7 mouse cellular contexts compared by ENCODE assay signal in genomic region chr7:139894655-139895557, GRCm38 (mm10). TPM values are rescaled to one million over a fixed set of nuclear protein-coding genes. Genes with fewer than 3 reads are reported as not detected.
DNase-seq lines count a peak whose midpoint lies in the region; ATAC-seq and TF ChIP-seq lines count a peak whose summit lies in the region.

Gene Kndc1, plus strand, starts transcription at chr7:139894696.

- H3K27me3 ChIP-seq in ES-Bruce4 (ENCODE audit: control insufficient read depth, insufficient read depth, low read length, poor library complexity, severe bottlenecking): no peaks in the 10 kb centered on the region
- peaks cover 30% of the 10 kb centered on the region for H3K27me3 ChIP-seq in embryonic facial prominence, embryonic 11.5 days (ENCODE audit: control insufficient read depth, insufficient read depth, low read length)
- peaks cover 2% of the 10 kb centered on the region; the same call in 1 of the 2 replicates for H3K27me3 ChIP-seq in midbrain, embryonic 16.5 days (ENCODE audit: control insufficient read depth, insufficient read depth, low read depth, low read length)

- TF ChIP-seq POLR2A in ES-Bruce4 (IDR thresholded peaks at IDR 0.05; ENCODE audit: insufficient read depth, low read length): no peak

- no peaks in the 10 kb centered on the region for H3K4me1 ChIP-seq in ES-Bruce4 (ENCODE audit: control insufficient read depth, insufficient read depth, low read length)
- H3K4me1 ChIP-seq in embryonic facial prominence, embryonic 11.5 days (ENCODE audit: control insufficient read depth, insufficient read depth, low read length): 0 out of 2 replicates have a peak, but pooled peaks cover 2% of the 10 kb centered on the region
- H3K4me1 ChIP-seq in midbrain, embryonic 16.5 days (ENCODE audit: control insufficient read depth, insufficient read depth, low read length): peaks cover 7% of the 10 kb centered on the region; the same call in 1 of the 2 replicates

- intact Hi-C loops in heart, postnatal 14 days (cut with DNase I): no loop called here

- H3K27ac ChIP-seq in ES-Bruce4 (ENCODE audit: insufficient read depth, low read length): no peak within 1 kb of the TSS
- H3K27ac ChIP-seq in embryonic facial prominence, embryonic 11.5 days (replicated peaks; ENCODE audit: low read depth, low read length): no peak within 1 kb of the TSS
- H3K27ac ChIP-seq in midbrain, embryonic 16.5 days (ENCODE audit: low read length): peak within 1 kb of the TSS; percentile 53

- H3K9me3 ChIP-seq in ES-Bruce4 (replicated peaks; ENCODE audit: control insufficient read depth, insufficient read depth, low read length, poor library complexity, severe bottlenecking): no peaks in the 10 kb centered on the region
- no peaks in the 10 kb centered on the region for H3K9me3 ChIP-seq in embryonic facial prominence, embryonic 11.5 days (replicated peaks; ENCODE audit: control insufficient read depth, low read length)
- H3K9me3 ChIP-seq in midbrain, embryonic 16.5 days (replicated peaks; ENCODE audit: control insufficient read depth, low read length, poor library complexity, severe bottlenecking): no peaks in the 10 kb centered on the region

- TF ChIP-seq CTCF in ES-Bruce4 (IDR thresholded peaks at IDR 0.05; ENCODE audit: low read depth, low read length): no peak

- H3K9ac ChIP-seq in ES-Bruce4 (ENCODE audit: low read depth, poor library complexity, severe bottlenecking): peak within 1 kb of the TSS; percentile 46
- H3K9ac ChIP-seq in embryonic facial prominence, embryonic 11.5 days (replicated peaks; ENCODE audit: low read length): peak within 1 kb of the TSS; percentile 26
- H3K9ac ChIP-seq in midbrain, embryonic 16.5 days (ENCODE audit: low read depth, low read length): peak within 1 kb of the TSS; percentile 85

- H3K4me3 ChIP-seq in ES-Bruce4 (ENCODE audit: low read depth, low read length): peak within 1 kb of the TSS; percentile 38
- peak within 1 kb of the TSS; percentile 37 for H3K4me3 ChIP-seq in embryonic facial prominence, embryonic 11.5 days (ENCODE audit: low read depth, low read length)
- H3K4me3 ChIP-seq in midbrain, embryonic 16.5 days (ENCODE audit: low read depth, low read length): peak within 1 kb of the TSS; percentile 67

- H3K4me2 ChIP-seq in embryonic facial prominence, embryonic 11.5 days (ENCODE audit: low read depth, low read length): peak within 1 kb of the TSS; percentile 77
- H3K4me2 ChIP-seq in midbrain, embryonic 16.5 days (ENCODE audit: low read length): peak within 1 kb of the TSS; percentile 65

- ATAC-seq in embryonic facial prominence, embryonic 11.5 days (replicated peaks; ENCODE audit: insufficient number of reproducible peaks, low FRiP score, low TSS enrichment, low read depth): peak; percentile 70; the same call in 1 of the 2 replicates
- ATAC-seq in midbrain, embryonic 16.5 days: peak; percentile 90

- under 1% methylated on average over 50 of the region's 50 CpGs for WGBS in embryonic facial prominence, embryonic 11.5 days
- under 1% methylated on average over 49 of the region's 50 CpGs for WGBS in midbrain, embryonic 16.5 days

- DNase-seq in R1 (ENCODE audit: low read depth, low spot score): peak; percentile 25
- peak; percentile 23 for DNase-seq in embryonic facial prominence, embryonic 11.5 days (ENCODE audit: low spot score)
- DNase-seq in heart, postnatal 14 days: peak; percentile 34 to 43
- peak; percentile 65 to 83 for DNase-seq in left cerebral cortex, adult 8-10 months (ENCODE audit: low spot score in 2 of 2)
- no peak for DNase-seq in yolk sac, embryonic 10.5 days (ENCODE audit: low spot score)

- no peak for TF ChIP-seq EP300 in ES-Bruce4 (IDR thresholded peaks at IDR 0.05; ENCODE audit: insufficient read depth, low read depth, low read length)

- H3K36me3 ChIP-seq in ES-Bruce4 (ENCODE audit: control insufficient read depth, insufficient read depth, low read length, poor library complexity, severe bottlenecking): no peaks in the 10 kb centered on the region
- no peaks in the 10 kb centered on the region for H3K36me3 ChIP-seq in embryonic facial prominence, embryonic 11.5 days (replicated peaks; ENCODE audit: control insufficient read depth, insufficient read depth, low read depth, low read length)
- peaks cover 5% of the 10 kb centered on the region; the same call in 1 of the 2 replicates for H3K36me3 ChIP-seq in midbrain, embryonic 16.5 days (ENCODE audit: control insufficient read depth, insufficient read depth, low read length)

RNA-seq across cellular contexts. Expression of gene Kndc1, which starts in this region (rescaled TPM):
- 5.4 and 5.6 TPM in 2 replicates for polyA plus RNA-seq in ES-Bruce4 (2011; ENCODE audit: insufficient read depth, insufficient read length, low read depth, missing spikeins)
- 0.21 and 0.24 TPM in 2 replicates for polyA plus RNA-seq in embryonic facial prominence, embryonic 11.5 days (2014; fragmentation: Nextera tagmentation; extraction: Ambion mirVana)
- total RNA-seq in heart, postnatal 14 days (2021): under 1 TPM in 1 of 2 experiments, not detected in 1; 0.24 TPM
- 10 to 100 TPM; 77.0 to 82.3 (median 80.2) TPM for total RNA-seq in left cerebral cortex, adult 8-10 months (2022)
- polyA plus RNA-seq in midbrain, embryonic 16.5 days (2015; fragmentation: Nextera tagmentation; extraction: Ambion mirVana): 22.5 and 23.6 TPM in 2 replicates

Comparison
In these comparisons a context has a peak if more than half of its experiments do, and no peak if none do; other contexts are left out.
1. RNA of gene Kndc1 (total RNA-seq): 77.0 to 82.3 TPM in left cerebral cortex, adult 8-10 months; 0.24 TPM in heart, postnatal 14 days; every median in the first group is over 10 times any median in the second.
2. Peak in DNase-seq, ATAC-seq, H3K4me3 ChIP-seq, H3K9ac ChIP-seq and H3K4me2 ChIP-seq in embryonic facial prominence, embryonic 11.5 days; RNA of the gene not detected or under 1 TPM.
3. Peak in DNase-seq in heart, postnatal 14 days; RNA of the gene not detected or under 1 TPM.
4. H3K9ac ChIP-seq: peak in every context shown above with its lines; median percentile 85 in midbrain, embryonic 16.5 days; 46 in ES-Bruce4; 26 in embryonic facial prominence, embryonic 11.5 days.
5. Peak in every context shown above with its lines, with median percentiles within 50 percentile points of each other: H3K4me3 ChIP-seq.